Mouse (Mus musculus) Patski (cell line): ENCODE measurements at regions not wholly inside any gene's neighbourhood (a gene's known extent, or its start where the extent isn't known, plus 50 kb on each side); places are given as distances from the start of the nearest gene placed in this dataset.
"Not testable (repeated sequence)": the region's sequence is repeated elsewhere in the genome, so short reads cannot be mapped to it uniquely, and the experiment has no call there.

Experiments
- ATAC-seq: fragments of 100-300 bp; one replicate; pipeline ENCODE4 v1.8.0; 2021
- CTCF ChIA-PET: fragments of 350-600 bp; sonication (Branson Sonifier 250); formaldehyde crosslinking; loops from one replicate; lab custom pipeline; 2022; ENCODE audit warnings: inconsistent platforms; lab: Charles Lee
- POLR2A ChIA-PET: fragments of 350-600 bp; sonication (Branson Sonifier 250); formaldehyde crosslinking; loops from one replicate; lab custom pipeline; 2022; ENCODE audit warnings: antibody characterized with exemption, inconsistent platforms; lab: Charles Lee
- DNase-seq: peaks from one replicate; pipeline ENCODE4 v3.0.0-alpha.2; 2011; ENCODE audit warnings: low read depth, low spot score
- H3K27me3 ChIP-seq: fragments of 371-371 bp; one replicate; pipeline ENCODE4 v1.5.1; 2021
- CTCF ChIP-seq: fragments of 100-300 bp; IDR thresholded peaks from one replicate; pipeline ENCODE4 v1.5.1; 2021
- in situ Hi-C: fragments of 300-500 bp; cut with MboI; formaldehyde crosslinking; loops from 3 replicates; pipeline ENCODE4 v1.11.1; 2018; ENCODE audit warnings: low pct_unique_long_range_greater_than_20kb, mixed read lengths

DNA sequence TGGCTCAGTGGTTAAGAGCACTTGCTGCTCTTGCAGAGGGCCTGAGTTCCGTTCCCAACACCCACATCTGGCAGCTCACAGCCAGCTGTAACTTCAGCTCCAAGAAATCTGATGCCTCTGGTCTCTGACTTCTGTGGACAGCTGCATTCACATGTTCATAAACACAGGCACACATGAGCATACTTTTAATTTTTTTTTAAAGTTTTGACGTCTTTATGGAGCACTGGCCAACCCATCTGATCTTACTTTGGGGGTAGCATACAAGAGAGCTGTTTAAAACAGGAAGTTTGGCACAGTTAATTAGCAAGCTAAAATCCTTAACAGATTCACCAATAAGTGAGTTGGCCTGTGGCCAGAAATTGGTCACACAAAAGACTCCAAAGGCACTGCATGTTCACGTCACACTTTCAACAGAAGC lies 81.2 kb upstream of the Atl2 start:
- no peak for ATAC-seq
- no peak for TF ChIP-seq CTCF
- DNase-seq: no peak
- in situ Hi-C loops: no loop called here
- POLR2A ChIA-PET: no interaction called here
- CTCF ChIA-PET: interaction anchor here (1.2 to 2.1 kb wide), 2 partner anchors 14 to 61 kb away, joined by 3 to 7 read pairs; no protein-coding TSS in a partner anchor
- peaks cover 28% of the 10 kb centered on the region for H3K27me3 ChIP-seq

DNA sequence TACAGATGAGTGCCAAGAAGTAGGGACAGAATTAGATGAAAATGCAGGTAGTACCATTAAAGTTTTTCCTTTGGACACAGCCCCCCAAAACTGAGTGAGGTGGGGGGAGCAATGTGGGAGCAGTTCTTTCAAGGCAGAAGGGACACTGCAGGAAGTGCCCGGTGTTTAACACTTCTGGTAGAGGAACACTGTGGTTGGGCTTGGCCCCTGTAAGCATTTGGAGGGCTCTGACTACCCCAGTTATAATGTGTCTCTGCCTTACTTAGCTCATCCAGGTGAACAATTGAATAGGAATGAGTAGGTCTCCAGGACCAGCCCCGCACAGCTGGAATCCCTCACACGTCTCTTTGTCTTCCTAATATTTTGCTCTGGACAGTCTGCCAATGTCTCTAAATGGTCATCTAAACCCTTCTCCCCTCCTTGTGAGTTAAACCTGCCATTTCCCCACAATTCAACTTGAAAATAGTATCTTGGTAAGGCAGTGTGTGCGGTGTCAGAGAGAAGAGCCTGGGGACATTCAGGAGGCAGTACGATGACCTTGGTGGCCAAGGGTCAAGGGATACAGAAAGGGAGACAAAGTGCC lies 80.7 kb upstream of the Atl2 start:
- TF ChIP-seq CTCF: no peak
- in situ Hi-C loops: no loop called here
- POLR2A ChIA-PET: no interaction called here
- DNase-seq (no peak), ATAC-seq (no peak)
- CTCF ChIA-PET: interaction anchor here (2.1 kb wide), 1 partner anchor 15 kb away, joined by 7 read pairs; no protein-coding TSS in a partner anchor
- peaks cover 28% of the 10 kb centered on the region for H3K27me3 ChIP-seq

DNA sequence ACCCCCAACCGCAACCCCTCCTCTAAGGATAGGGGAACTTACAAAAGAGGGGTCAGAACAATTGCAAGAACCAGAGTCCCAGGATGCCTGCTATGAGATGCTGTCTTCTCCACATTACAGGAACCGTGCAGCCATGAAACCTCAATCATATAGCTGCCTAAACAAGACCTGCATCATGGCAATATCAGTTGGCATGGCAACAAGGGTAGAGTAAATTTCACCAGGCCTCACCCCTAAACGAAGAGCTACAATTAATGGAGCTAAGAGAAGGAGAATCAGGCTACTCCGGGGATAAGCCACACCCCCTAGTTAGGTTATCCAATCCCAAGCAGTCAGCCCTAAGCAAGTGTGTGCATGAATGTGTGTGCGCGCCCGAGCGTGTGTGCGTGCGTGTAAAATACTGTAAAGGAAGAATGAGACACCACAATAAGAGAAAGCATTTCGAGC lies 80.1 kb upstream of the Atl2 start:
- no peak for DNase-seq
- TF ChIP-seq CTCF: no peak

GRCm38 (mm10) chr17:79975150-79975757 lies 79.3 kb upstream of the Atl2 start:
- DNase-seq, POLR2A ChIA-PET, ATAC-seq, CTCF ChIA-PET, in situ Hi-C loops: not testable (repeated sequence)
- H3K27me3 ChIP-seq: peaks cover 31% of the 10 kb centered on the region

More for the DNA sequence above, 80.1 kb upstream of the Atl2 start:
- no peak for ATAC-seq
- in situ Hi-C loops: no loop called here
- H3K27me3 ChIP-seq: peaks cover 32% of the 10 kb centered on the region
- CTCF ChIA-PET: interaction anchor here (2.1 kb wide), 1 partner anchor 16 kb away, joined by 7 read pairs; no protein-coding TSS in a partner anchor
- POLR2A ChIA-PET: no interaction called here

- TF ChIP-seq CTCF: no peak
- in situ Hi-C loops: no loop called here
- H3K27me3 ChIP-seq: peaks cover 14% of the 10 kb centered on the region
- ChIA-PET CTCF (no interaction called here), POLR2A (no interaction called here)
- no peak for ATAC-seq
- no peak for DNase-seq
Observed at GRCm38 (mm10) chr17:79971721-79972336, 75.9 kb upstream of the Atl2 start.

GRCm38 (mm10) chr17:79969500-79969972 lies 73.6 kb upstream of the Atl2 start:
- CTCF ChIA-PET: interaction anchor here (1.1 kb wide), 1 partner anchor 14 kb away, joined by 3 read pairs; no protein-coding TSS in a partner anchor
- in situ Hi-C loops: no loop called here
- no peak for DNase-seq

DNA sequence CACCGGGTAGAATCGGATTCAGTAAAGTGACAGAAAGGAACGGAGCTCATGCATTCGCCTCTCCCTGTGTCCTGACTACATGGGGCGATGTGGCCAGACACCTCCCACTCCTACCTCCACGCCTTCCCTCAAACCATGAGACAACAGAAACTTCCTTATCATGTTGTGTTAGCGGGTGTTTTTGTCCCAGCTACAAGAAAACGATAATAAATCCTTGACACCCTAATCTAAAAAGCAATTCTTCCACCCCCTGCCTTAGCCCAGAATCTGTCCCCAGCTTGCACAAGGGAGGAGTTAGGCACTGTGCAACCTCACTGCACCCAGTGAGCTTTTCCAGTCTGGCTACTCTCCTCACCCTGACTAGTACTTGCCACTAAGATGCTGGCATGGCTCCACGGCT lies 72.9 kb upstream of the Atl2 start:
- ATAC-seq (no peak), DNase-seq (no peak)
- POLR2A ChIA-PET: no interaction called here
- CTCF ChIA-PET: interaction anchor here (1.1 kb wide), 1 partner anchor 13 kb away, joined by 3 read pairs; no protein-coding TSS in a partner anchor
- peaks cover 20% of the 10 kb centered on the region for H3K27me3 ChIP-seq
- in situ Hi-C loops: no loop called here
- no peak for TF ChIP-seq CTCF

More at GRCm38 (mm10) chr17:79969500-79969972, 73.6 kb upstream of the Atl2 start:
- POLR2A ChIA-PET: no interaction called here
- no peak for ATAC-seq
- peaks cover 17% of the 10 kb centered on the region for H3K27me3 ChIP-seq
- no peak for TF ChIP-seq CTCF

- no peak for TF ChIP-seq CTCF
- DNase-seq: no peak
- in situ Hi-C loops: no loop called here
- H3K27me3 ChIP-seq: peaks cover 20% of the 10 kb centered on the region
- ATAC-seq: no peak
- ChIA-PET CTCF (no interaction called here), POLR2A (no interaction called here)
Observed at GRCm38 (mm10) chr17:79966981-79967380, 71.1 kb upstream of the Atl2 start.

GRCm38 (mm10) chr17:79965625-79966024 lies 69.7 kb upstream of the Atl2 start:
- ChIA-PET POLR2A (no interaction called here), CTCF (interaction anchor here (1.2 kb wide), 1 partner anchor 12 kb away, joined by 3 read pairs; no protein-coding TSS in a partner anchor)
- TF ChIP-seq CTCF: no peak
- ATAC-seq: no peak
- no peak for DNase-seq
- in situ Hi-C loops: no loop called here
- peaks cover 20% of the 10 kb centered on the region for H3K27me3 ChIP-seq

GRCm38 (mm10) chr17:79964850-79965249 lies 68.9 kb upstream of the Atl2 start:
- in situ Hi-C loops: no loop called here
- DNase-seq (no peak), ATAC-seq (no peak)
- ChIA-PET POLR2A (interaction anchor here (1.6 kb wide), 1 partner anchor 25 kb away, joined by 3 read pairs; no protein-coding TSS in a partner anchor), CTCF (interaction anchor here (1.2 kb wide), 1 partner anchor 11 kb away, joined by 3 read pairs; no protein-coding TSS in a partner anchor)
- no peak for TF ChIP-seq CTCF
- H3K27me3 ChIP-seq: peaks cover 21% of the 10 kb centered on the region
